Mouse (Mus musculus) gastrocnemius, postnatal 4 days (tissue): Measurements from ENCODE around the gene Pdzk1ip1. TPM values are rescaled to one million over a fixed set of nuclear protein-coding genes. Genes with fewer than 3 reads are reported as not detected.

Experiments
- DNase-seq, 2 experiments: peaks; one replicate each; pipeline ENCODE4 v3.0.0; 2021 to 2022; ENCODE audit warnings: low spot score in 2 of 2, mixed read lengths in 2 of 2
- total RNA-seq, 2 experiments: library from RNA; stranded (reverse); gene quantifications; 2 replicates each; pipeline ENCODE4 v1.2.3; 2021

Pdzk1ip1 gene
- total RNA-seq, 2 experiments from 2014 or later, result 0.70 TPM; not detected in 1

DNA sequence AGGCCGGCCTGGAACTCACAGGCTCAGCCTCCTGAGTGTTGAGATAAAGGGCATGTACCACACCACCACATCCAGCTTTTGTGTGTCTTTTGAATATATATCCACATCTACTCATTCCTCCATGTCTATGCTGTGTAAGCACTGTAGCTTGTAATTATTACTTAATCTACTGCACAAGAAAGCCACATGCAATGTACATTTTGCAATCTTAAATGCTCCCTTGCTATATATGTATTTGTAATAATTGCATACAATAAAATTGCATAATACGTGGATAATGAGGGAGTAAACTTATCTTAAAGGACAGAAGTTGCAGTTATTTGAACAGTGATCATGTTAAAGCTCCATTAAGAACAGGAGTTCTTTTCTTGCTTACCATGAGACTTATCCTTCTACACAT is 32.7 kb downstream of the Pdzk1ip1 start:
- no peak for DNase-seq

DNA sequence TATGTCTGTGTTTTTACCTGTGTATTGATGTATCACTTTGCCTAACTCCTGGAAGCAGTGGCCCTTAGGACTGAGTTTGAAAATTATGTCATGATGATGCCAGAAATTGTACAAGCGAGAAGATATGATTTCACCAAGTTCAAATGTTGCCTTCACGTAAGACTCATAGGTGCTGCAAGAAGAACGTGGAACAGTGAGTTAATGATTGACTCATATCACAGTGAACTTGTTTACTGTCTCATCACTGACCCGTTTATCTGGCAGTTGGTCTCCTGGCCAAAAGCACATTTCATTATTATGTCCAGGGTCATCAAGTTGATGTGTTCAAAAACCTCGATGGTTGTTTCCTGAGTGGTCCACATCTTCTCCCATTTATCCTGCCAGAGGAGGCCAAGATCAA is 33.1 kb downstream of the Pdzk1ip1 start:
- DNase-seq, result no peak

DNA sequence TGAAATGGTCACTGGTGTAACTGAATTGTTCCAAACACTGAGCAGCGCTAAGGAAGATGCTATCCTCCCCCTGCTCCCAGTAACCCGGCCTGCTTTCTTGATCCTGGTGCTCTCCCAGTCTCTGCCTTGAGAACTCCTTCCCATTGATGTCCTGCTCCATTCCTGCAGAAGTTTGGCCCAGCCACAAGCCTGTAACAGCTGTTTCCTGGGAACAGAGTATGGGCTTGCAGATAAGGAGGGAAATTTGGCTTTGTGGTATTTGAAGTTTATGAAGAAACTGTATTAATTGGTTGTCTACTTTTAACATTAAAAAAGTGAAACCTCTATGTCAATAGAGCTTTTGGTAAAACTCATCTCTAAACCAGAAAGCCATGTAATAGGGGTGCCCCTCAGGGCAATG is 35.0 kb downstream of the Pdzk1ip1 start:
- DNase-seq, result no peak

DNA sequence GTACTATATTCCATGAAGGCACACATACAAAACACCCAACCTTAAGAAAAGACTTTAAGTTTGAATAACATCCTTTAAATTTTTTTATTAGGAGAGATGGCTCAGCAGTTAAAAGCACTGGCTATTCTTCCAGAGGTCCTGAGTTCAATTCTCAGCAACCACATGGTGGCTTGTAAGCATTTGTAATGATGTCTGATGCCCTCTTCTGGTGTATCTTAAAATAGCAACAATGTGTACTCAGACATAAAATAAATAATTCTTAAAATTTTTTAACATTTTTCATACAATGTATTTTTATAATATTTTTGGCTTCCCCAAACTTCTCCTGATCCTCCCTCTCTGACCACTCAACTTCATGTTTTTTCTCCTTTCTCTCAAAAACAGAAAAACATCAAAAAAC is 36.2 kb downstream of the Pdzk1ip1 start:
- no peak for DNase-seq

GRCm38 (mm10) chr4:115133085-115133484 is 44.6 kb downstream of the Pdzk1ip1 start:
- no peak for DNase-seq

DNA sequence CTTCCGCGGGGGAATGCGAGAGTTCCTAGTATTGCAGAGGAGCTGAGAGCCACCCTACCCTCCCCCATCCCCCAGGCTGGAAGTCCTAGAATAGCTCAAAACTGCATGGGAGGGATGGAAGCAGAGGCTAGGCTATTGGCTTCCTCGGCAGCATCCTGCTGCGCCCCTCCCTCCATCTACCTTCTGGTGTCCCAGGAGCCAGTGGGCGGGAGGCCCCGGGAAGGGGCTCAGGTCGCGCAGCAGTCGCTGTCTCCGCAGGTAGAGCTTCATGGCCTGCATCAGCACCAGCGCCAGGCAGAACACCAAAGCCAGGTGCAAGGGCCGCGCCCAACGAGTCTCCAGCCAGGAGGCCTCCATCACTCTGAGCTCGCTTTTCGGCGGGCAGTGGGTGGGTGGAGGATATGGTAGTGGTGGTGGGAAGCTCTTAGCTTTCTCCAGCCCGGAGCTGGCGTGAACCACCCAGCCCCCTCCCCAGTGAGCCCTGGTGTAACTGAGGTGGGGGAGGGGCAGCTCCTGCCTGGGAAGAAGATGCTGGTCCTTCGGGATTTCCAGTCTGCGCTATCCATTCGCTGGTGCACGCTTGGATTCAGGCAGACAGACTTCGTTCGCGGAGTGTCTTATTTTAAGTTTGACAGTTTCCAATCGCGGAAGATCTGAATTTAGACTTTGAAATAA is 45.2 kb downstream of the Pdzk1ip1 start, which contains the start of gene Cyp4x1:
TSS of gene Cyp4x1 (minus strand) at position 661 of the 675 bp plus-strand sequence.
- DNase-seq, result no peak

DNA sequence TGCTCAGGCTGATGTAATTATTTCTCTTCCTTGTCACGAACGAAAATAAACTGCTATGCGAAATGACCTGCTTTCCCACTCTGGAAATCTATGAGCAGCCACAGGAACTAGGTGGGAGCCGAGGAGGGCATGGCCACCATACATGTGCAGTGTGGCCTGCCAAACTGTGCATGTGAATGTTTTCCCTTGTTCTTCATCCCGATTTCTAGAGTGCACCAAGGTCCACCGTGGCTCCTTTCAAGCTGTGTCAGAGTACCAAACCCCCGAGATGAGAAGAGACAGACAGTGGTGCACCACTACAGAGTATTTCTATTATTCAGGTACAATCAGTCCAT is 45.8 kb downstream of the Pdzk1ip1 start:
- no peak for DNase-seq

Other genes with a start within 250 kb of the Pdzk1ip1 start
- 1 to 10 TPM; 1.4 to 1.5 TPM for gene Foxd2, start 179.8 kb upstream of the Pdzk1ip1 start, total RNA-seq
- not detected for gene Foxe3, start 162.7 kb upstream of the Pdzk1ip1 start, total RNA-seq
- gene Cmpk1, start 101.5 kb upstream of the Pdzk1ip1 start, total RNA-seq, result 10 to 100 TPM; 42.9 to 45.3 TPM
- gene Stil, start 88.5 kb upstream of the Pdzk1ip1 start, total RNA-seq, result 1 to 10 TPM; 5.2 TPM
- 1 to 10 TPM; 2.4 to 3.6 TPM for gene Tal1, start 32.3 kb upstream of the Pdzk1ip1 start, total RNA-seq
- under 1 TPM in 1 of 2 experiments, not detected in 1; 0.07 TPM for gene Cyp4x1, start 45.6 kb downstream of the Pdzk1ip1 start, total RNA-seq
- gene Cyp4a29, start 153.4 kb downstream of the Pdzk1ip1 start, total RNA-seq, result not detected
- gene Cyp4a12a, start 210.3 kb downstream of the Pdzk1ip1 start, total RNA-seq, result not detected